Mouse (Mus musculus) lung, adult 2 months (tissue): ENCODE measurements around the gene Arhgap10. TPM values are rescaled to one million over a fixed set of nuclear protein-coding genes. Genes with fewer than 3 reads are reported as not detected.
A peak's percentile ranks its signal among the peaks of the same experiment; 100 is the strongest.

Source experiments
- DNase-seq: peaks from one replicate; pipeline ENCODE4 v3.0.0; 2022
- H3K4me1 ChIP-seq: fragments of 200-500 bp; 2 replicates; pipeline ENCODE4 v1.6.1; 2011; ENCODE audit warnings: low read length; ENCODE audit not compliant: control insufficient read depth, insufficient read depth
- H3K4me3 ChIP-seq: fragments of 200-500 bp; replicated peaks from 2 replicates; pipeline ENCODE3; 2011; ENCODE audit warnings: low read depth, mild to moderate bottlenecking, control low read depth, low read length; ENCODE audit errors: extremely low read depth
- CTCF ChIP-seq: fragments of 200-500 bp; IDR thresholded peaks from 2 replicates; pipeline ENCODE4 v1.5.1; 2011; ENCODE audit warnings: mild to moderate bottlenecking, low read length, control low read depth; ENCODE audit not compliant: insufficient read depth
- POLR2A ChIP-seq: fragments of 200-500 bp; IDR thresholded peaks from 2 replicates; pipeline ENCODE4 v1.6.1; 2011; ENCODE audit warnings: low read depth, mild to moderate bottlenecking, control low read depth, low read length, borderline replicate concordance; ENCODE audit errors: extremely low read depth
- WGBS: fragments of 180-500 bp; shearing (Covaris S2); methylation state at CpG from one replicate; pipeline ENCODE4 v1.1.7; 2018; 5-methylcytosine and 5-hydroxymethylcytosine counted together
- polyA plus RNA-seq: library from polyadenylated mRNA; depleted of rRNA; stranded (reverse); fragments of >200 nt; gene quantifications from 2 replicates; pipeline ENCODE4 v1.2.3, GENCODE M21; 2012

The Arhgap10 gene
- polyA plus RNA-seq, 1 experiment: 11.2 TPM

DNA sequence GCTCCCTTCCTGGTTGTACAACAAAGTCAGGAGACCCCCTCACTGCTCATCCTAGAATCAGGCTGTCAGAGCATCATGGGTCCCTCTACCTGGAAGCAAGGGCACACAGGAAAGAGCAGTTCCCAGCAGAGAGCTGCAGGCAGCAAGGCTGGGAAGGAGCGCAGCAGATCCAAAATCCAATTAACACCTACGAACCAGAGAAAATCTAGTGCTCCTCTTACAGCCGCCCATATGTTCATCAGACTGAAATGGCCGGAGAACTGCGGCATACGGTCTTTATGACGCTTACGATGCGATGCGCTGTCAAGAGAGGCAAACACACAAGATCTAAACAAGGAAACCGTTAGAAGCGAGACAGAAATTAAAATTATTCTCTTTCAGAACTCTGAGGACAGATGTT, 229.3 kb downstream of the Arhgap10 start:
- Histone ChIP-seq H3K4me3 (no peak overlapping the region), H3K4me1 (no peaks in the 10 kb centered on the region)
- no peak for TF ChIP-seq POLR2A
- no peak for TF ChIP-seq CTCF
- no peak for DNase-seq
- WGBS: 96% methylated on average over 12 of the region's 12 CpGs

DNA sequence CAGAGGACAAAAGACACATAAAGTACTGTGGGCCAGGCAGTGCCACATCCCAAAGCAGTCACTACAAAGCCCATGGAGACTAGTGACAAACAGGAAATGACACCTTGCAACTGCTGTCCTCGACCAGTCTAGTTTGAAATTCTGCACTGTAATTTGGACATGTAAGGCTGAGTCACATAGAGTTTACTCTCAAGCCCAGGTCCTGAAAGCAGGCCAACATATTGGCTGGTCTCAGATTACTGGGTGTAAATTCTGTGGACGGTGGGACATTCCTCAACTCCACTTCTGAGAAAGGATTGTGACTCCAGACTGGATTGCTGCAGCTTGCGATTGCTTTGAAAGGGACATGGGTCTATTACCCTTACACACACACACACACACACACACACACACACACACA, 229.7 kb downstream of the Arhgap10 start:
- TF ChIP-seq CTCF: no peak
- no peak for TF ChIP-seq POLR2A
- no peak for DNase-seq
- WGBS: 55% methylated on average over 3 of the region's 3 CpGs
- Histone ChIP-seq H3K4me1 (no peaks in the 10 kb centered on the region), H3K4me3 (no peak overlapping the region)

DNA sequence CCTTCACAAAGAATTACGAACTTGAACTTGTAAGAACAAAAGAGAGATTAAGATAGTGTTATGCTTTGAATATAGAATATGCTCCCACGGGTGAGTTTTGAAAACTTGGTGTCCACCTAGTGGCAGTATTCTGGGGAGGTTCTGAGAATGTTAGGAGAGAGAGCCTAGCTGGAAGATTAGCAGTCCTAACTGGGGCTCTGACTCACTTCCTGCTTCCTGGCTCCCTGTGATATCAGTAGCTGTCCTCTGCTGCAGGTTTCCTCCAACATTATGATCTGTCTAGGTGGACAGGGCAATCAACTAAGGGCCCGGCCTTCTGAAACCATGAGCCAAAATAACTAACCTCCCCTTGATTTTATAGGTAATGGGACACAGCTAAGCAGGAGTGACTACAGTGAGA, 233.3 kb downstream of the Arhgap10 start:
- Histone ChIP-seq H3K4me1 (no peaks in the 10 kb centered on the region), H3K4me3 (no peak overlapping the region)
- TF ChIP-seq POLR2A (no peak), CTCF (no peak)
- 69% methylated on average over 3 of the region's 3 CpGs for WGBS
- DNase-seq: no peak

DNA sequence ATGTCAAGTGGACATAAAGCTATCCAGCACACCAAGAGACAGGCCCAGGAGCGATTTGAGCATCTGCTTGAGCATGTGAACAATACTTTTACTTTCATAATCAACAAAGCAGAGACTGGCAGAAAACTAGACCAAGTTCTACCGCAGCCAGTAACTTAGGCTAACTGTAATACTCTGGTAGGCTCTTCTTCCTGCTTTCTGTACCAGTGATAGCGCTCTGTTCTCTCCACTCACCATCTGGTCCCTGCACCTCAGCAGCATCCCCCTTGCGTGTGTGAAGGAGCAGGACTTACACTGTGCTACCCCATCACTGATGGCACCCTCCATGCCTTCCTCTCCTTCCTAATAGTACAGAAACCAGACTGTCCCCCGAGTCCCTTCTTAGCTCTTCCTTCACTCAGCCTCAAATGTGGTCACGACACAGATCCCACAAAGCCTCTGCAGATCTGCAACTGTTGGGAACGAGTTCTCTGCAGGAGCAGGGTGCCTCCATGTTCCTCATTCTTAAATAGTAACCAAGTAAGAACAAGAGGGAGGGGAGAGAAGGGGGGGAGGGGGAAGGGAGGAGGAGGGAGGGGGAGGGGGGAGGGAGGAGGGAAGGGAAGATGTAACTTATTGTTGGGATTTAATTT, 235.0 kb downstream of the Arhgap10 start:
- Histone ChIP-seq H3K4me1 (no peaks in the 10 kb centered on the region), H3K4me3 (no peak overlapping the region)
- DNase-seq: no peak
- 79% methylated on average over 7 of the region's 7 CpGs for WGBS
- TF ChIP-seq POLR2A (no peak), CTCF (no peak)

DNA sequence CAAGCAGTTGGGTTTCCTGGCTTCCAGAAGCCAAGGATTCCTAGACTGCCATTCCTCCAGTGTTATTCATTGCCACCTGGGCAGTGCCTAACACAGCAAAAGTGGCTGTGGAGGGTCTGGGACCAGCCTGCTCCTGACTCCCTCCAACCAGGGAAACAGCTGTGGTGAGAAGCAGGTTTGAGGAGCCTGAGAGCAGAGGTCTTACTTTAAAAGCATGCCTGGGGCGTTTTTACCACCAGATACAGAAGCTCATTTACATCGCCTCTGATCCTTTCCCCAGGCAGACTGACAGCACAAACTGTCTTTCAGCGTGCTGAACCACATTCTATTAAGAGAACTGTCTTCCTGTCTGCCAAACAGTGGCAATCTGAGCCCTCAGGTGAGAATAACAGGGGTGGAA, 237.8 kb downstream of the Arhgap10 start:
- Histone ChIP-seq H3K4me1 (peaks cover 5% of the 10 kb centered on the region; the same call in 1 of the 2 replicates), H3K4me3 (no peak overlapping the region)
- TF ChIP-seq POLR2A: no peak
- TF ChIP-seq CTCF: no peak
- 62% methylated on average over 3 of the region's 3 CpGs for WGBS
- DNase-seq: no peak

DNA sequence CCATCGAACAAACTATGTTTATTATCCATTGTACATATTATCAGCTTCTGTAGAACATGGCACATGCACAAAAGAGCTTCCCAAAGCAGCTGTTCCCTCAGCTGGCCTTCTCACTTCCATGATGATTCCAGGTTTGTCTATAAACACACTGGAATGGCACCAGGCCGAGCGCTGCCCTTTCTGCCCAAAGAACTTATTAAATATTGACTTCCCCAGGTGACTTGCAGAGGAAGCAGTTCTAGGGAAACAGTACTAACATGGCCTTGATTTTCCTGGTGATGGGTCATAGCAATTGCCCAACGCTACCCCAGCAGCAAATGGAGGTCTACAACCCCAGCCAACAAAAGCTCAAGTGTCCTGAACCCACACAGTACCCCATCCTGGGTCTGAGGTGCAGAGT, 239.5 kb downstream of the Arhgap10 start:
- 91% methylated on average over 4 of the region's 4 CpGs for WGBS
- H3K4me3 ChIP-seq: no peak overlapping the region
- TF ChIP-seq POLR2A: no peak
- no peak for TF ChIP-seq CTCF
- H3K4me1 ChIP-seq: peaks cover 5% of the 10 kb centered on the region; the same call in 1 of the 2 replicates
- no peak for DNase-seq

DNA sequence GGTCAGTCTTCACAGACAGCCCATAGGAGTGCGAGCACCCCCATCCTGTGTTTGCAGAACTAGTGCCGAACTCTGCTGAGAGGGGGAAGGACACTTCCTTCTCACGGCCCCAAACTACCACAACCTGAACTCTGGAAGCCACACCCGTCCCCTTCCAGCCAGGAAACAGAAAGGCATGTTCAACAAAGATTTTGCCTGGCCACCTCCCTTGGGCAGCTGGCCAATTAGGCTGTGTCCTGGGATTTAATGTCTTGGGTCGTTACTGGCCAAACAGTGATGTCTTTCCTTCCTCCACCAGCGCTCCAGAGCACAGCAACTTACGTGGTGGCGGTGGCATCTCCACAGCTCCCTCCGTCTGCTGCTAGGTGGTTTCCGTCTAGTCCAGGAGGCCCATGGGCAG, 240.9 kb downstream of the Arhgap10 start:
- TF ChIP-seq POLR2A (no peak), CTCF (no peak)
- no peak overlapping the region for H3K4me3 ChIP-seq
- WGBS: 39% methylated on average over 10 of the region's 10 CpGs
- peaks cover 7% of the 10 kb centered on the region for H3K4me1 ChIP-seq
- peak; percentile 35 for DNase-seq

DNA sequence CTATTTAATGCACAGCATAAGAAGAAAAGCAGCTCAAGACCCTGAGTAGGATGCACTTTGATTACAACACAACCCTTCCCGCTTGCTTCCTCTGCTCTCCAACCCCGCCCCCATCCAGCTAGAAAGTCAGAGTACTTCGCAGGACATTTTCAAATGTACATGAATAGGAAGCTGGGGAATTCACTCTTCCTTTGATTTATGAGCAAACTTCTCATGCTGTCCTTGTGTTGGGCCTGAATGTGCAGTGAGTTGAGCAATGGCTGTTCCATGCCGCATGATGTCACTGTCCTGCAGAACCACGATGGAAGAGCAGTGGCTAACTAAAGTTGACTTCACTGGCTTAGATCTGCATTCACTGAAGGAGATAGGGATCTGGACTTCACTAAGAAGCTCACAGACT, 242.2 kb downstream of the Arhgap10 start:
- WGBS: 64% methylated on average over 5 of the region's 5 CpGs
- no peak for DNase-seq
- peaks cover 7% of the 10 kb centered on the region for H3K4me1 ChIP-seq
- no peak overlapping the region for H3K4me3 ChIP-seq
- TF ChIP-seq CTCF (no peak), POLR2A (no peak)

DNA sequence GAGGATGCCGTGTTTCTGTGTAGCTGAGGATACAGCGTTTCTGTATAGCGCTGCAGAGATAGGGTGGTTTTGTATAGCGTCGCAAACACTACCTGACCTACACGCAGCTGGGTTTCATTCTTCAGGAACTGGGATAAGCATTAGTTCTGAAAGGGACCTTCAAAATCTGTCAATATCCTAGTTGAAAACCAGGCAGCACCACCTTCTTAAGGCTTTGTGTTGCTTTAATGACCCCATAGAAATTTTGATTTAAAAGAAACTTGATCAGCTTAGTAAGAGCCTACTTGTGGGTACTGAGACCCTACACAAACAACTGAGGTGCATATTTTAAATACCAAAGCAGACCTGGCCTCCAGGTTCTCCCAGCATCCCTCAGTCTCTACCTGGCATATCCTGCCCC, 245.6 kb downstream of the Arhgap10 start:
- WGBS: 80% methylated on average over 6 of the region's 6 CpGs
- peaks cover 12% of the 10 kb centered on the region for H3K4me1 ChIP-seq
- DNase-seq: no peak
- TF ChIP-seq CTCF: no peak
- TF ChIP-seq POLR2A: no peak
- no peak overlapping the region for H3K4me3 ChIP-seq

DNA sequence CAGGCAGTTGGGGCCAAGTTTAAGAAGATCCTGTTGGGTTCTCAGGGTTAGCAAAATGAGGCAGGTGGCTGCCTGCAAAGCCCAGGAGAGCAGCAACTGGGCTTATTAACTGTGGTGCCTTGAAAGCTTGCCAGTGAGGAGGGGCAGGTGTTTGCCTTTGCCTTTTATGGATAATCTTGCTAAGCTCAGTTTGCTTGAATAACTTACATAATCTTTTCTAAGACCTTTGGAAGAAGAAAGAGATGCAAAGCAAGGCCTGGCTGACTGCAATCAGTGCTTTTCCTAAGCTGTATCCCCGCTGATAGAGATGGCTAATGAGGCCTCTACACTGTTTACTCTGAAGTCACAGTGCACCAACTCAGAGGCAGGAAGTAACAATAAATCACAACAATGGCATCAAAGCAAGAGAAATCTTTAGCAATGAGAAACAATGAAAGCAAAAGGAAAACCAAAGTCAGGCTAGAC, 249.8 kb downstream of the Arhgap10 start:
- peaks cover 8% of the 10 kb centered on the region for H3K4me1 ChIP-seq
- H3K4me3 ChIP-seq: no peak overlapping the region
- 46% methylated on average over 1 of the region's 1 CpGs for WGBS
- TF ChIP-seq POLR2A (no peak), CTCF (no peak)
- DNase-seq: peak; percentile 12
